Mouse (Mus musculus): ENCODE data around the gene Clcn2. TPM values are rescaled to one million over a fixed set of nuclear protein-coding genes. Genes with fewer than 3 reads are reported as not detected.

The Clcn2 gene
- 15.9 and 20.8 TPM in 2 replicates for polyA plus RNA-seq (2015; fragmentation: Nextera tagmentation; extraction: Ambion mirVana)

DNA sequence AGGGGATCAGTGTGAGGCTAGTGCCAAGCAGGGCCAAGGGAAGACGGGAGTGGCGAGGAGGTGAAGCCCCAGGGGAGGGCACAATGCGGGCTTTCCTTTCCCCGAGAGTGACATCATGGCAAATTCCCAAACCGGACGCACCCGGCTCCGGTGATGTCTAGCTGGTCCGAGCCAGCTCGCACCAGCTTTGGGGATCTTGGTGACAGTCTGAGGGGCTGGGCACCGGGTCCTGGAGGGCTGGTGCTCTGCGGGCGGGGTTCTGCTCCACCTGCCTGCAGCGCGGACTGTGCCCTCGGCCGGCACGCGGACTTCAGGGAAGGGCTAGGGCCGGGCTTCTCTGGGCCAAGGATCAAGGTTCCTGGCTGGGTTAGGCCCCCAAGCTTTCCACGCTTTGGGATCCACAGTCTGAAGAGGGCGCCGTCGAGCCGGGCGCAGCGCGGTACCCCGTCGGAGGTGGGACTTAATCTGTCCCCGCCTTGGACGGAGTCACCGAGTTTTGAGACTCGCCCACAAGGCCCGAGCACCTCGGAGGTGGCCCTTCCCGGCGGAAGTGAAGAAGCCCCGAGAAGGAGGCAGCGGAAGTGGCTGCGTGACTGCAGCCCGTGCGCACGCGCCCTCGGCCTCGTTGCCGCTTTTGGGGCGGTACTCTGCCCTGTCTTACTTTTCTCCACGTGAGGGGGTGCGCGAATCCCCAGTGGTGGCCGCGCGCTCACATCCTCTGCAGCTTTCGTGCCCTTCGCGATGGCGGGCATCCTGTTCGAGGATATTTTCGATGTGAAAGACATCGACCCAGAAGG, at the start of gene Clcn2, which contains the start of gene Polr2h:
TSS of gene Clcn2 (minus strand) at position 566 of the 797 bp plus-strand sequence.
TSS of gene Polr2h (plus strand) at position 485 of the 797 bp plus-strand sequence.
- under 1% methylated on average over 62 of the region's 62 CpGs for WGBS
- Histone ChIP-seq H3K27ac (ENCODE audit: low read length) (peak within 1 kb of the TSS; percentile 87), H3K4me3 (replicated peaks; ENCODE audit: low read length) (peak within 1 kb of the TSS; percentile 53), H3K9me3 (ENCODE audit: control insufficient read depth, low read length) (no peaks in the 10 kb centered on the region), H3K4me1 (replicated peaks; ENCODE audit: control insufficient read depth, insufficient read depth, low read length) (peaks cover 36% of the 10 kb centered on the region), H3K9ac (replicated peaks; ENCODE audit: low read depth, low read length) (peak within 1 kb of the TSS; percentile 71), H3K36me3 (ENCODE audit: control insufficient read depth, insufficient read depth) (0 out of 2 replicates have a peak, but pooled peaks cover 4% of the 10 kb centered on the region), H3K4me2 (ENCODE audit: low read length) (peak within 1 kb of the TSS; percentile 92), H3K27me3 (replicated peaks; ENCODE audit: control insufficient read depth, insufficient read depth, low read length) (no peaks in the 10 kb centered on the region)
- ATAC-seq: peak; percentile 87

DNA sequence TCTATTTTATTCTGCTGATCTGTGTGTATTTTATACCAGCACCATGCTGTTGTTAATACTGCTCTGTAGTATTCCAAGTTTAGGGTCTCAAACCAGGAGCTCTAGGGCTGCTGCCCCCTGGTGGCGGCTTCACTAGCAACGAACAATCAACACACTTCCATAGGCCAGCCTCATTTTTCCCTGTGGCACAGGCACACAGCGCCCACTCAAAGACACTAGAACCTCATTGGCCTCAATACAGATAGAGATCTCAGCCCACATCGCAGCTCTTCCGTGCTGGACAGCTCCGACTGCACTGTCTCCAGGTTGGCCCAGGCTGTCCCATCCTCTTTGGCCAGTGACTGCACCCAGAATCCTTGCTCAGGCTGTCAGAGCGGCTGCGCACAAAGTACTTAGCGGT, 47.7 kb upstream of the Clcn2 start:
- Histone ChIP-seq H3K9ac (replicated peaks; ENCODE audit: low read depth, low read length) (no peak overlapping the region), H3K36me3 (ENCODE audit: control insufficient read depth, insufficient read depth) (no peaks in the 10 kb centered on the region), H3K9me3 (ENCODE audit: control insufficient read depth, low read length) (no peaks in the 10 kb centered on the region), H3K4me2 (ENCODE audit: low read length) (no peak overlapping the region), H3K4me1 (replicated peaks; ENCODE audit: control insufficient read depth, insufficient read depth, low read length) (no peaks in the 10 kb centered on the region), H3K27ac (ENCODE audit: low read length) (no peak overlapping the region), H3K4me3 (replicated peaks; ENCODE audit: low read length) (no peak overlapping the region), H3K27me3 (replicated peaks; ENCODE audit: control insufficient read depth, insufficient read depth, low read length) (no peaks in the 10 kb centered on the region)
- no peak for ATAC-seq
- WGBS: 46% methylated on average over 9 of the region's 9 CpGs

DNA sequence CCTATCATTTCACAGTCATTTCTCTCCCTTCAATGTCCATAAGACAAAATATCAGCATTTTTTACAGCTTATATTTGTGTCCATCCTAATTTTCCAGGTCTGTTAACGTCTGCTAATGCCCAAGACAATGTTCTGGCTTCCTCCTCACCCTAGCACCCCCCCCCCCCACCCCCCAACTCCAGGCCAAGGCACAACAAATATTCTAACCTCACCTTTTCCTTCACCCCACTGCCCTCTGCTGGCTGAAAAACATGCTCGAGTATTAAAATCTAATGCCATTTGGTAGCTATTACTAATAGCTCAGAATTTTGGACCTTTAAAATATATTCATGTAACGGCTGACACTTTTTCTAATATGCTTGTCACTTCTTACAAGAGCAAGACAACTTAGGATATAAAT, 44.1 kb upstream of the Clcn2 start:
- no peak for ATAC-seq
- no peaks in the 10 kb centered on the region for H3K36me3 ChIP-seq (ENCODE audit: control insufficient read depth, insufficient read depth)
- H3K4me3 ChIP-seq (replicated peaks; ENCODE audit: low read length): no peak overlapping the region
- no peaks in the 10 kb centered on the region for H3K27me3 ChIP-seq (replicated peaks; ENCODE audit: control insufficient read depth, insufficient read depth, low read length)
- no peaks in the 10 kb centered on the region for H3K9me3 ChIP-seq (ENCODE audit: control insufficient read depth, low read length)
- no peak overlapping the region for H3K27ac ChIP-seq (ENCODE audit: low read length)
- H3K9ac ChIP-seq (replicated peaks; ENCODE audit: low read depth, low read length): no peak overlapping the region
- 8% methylated on average over 3 of the region's 3 CpGs for WGBS
- no peak overlapping the region for H3K4me2 ChIP-seq (ENCODE audit: low read length)
- no peaks in the 10 kb centered on the region for H3K4me1 ChIP-seq (replicated peaks; ENCODE audit: control insufficient read depth, insufficient read depth, low read length)

DNA sequence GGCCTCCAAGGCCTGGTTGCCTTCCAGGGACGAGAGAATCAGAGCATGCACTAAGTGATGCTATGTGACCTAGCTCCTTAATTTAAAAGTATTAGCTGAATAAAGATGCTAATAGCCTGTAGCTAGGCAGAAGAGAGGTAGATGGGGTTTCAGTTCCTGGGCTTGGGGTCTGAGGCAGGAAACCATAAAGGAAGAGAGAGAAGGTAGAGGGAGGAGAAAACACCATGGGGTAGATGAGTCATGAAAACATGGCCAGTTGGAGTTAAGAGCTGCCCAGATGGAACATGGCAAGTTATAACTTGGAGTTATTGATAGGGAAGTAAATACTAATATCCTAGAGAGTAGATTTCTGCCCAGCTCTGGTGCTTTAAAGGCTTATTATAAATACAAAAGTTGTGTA, 39.8 kb upstream of the Clcn2 start:
- WGBS: 70% methylated on average over 1 of the region's 1 CpGs
- no peak overlapping the region for H3K4me3 ChIP-seq (replicated peaks; ENCODE audit: low read length)

DNA sequence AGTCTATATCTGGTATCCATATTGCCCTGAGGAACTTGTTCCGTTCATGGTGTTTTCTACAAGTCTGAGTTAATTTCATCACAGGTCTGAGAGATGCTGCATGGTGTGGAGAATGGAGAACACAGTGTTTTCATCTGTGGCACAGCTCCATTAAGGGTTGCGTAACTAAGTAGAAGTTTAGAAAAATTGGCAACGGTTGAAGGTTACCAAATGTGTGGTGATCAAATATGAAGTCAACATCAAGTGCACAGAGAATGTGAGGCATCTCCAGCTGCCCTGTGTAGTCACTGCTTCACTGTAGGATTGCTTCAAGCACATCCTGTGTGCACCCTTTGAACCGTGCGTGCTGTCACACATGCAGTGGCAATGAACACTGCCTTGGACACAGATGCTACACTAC, 38.5 kb upstream of the Clcn2 start:
- Histone ChIP-seq H3K4me2 (ENCODE audit: low read length) (no peak overlapping the region), H3K9ac (replicated peaks; ENCODE audit: low read depth, low read length) (no peak overlapping the region), H3K4me1 (replicated peaks; ENCODE audit: control insufficient read depth, insufficient read depth, low read length) (no peaks in the 10 kb centered on the region), H3K27me3 (replicated peaks; ENCODE audit: control insufficient read depth, insufficient read depth, low read length) (no peaks in the 10 kb centered on the region), H3K36me3 (ENCODE audit: control insufficient read depth, insufficient read depth) (no peaks in the 10 kb centered on the region), H3K27ac (ENCODE audit: low read length) (no peak overlapping the region), H3K4me3 (replicated peaks; ENCODE audit: low read length) (no peak overlapping the region), H3K9me3 (ENCODE audit: control insufficient read depth, low read length) (no peaks in the 10 kb centered on the region)
- 91% methylated on average over 5 of the region's 5 CpGs for WGBS
- no peak for ATAC-seq

More for the DNA sequence above, 39.8 kb upstream of the Clcn2 start:
- Histone ChIP-seq H3K4me2 (ENCODE audit: low read length) (no peak overlapping the region), H3K27me3 (replicated peaks; ENCODE audit: control insufficient read depth, insufficient read depth, low read length) (no peaks in the 10 kb centered on the region), H3K27ac (ENCODE audit: low read length) (no peak overlapping the region), H3K4me1 (replicated peaks; ENCODE audit: control insufficient read depth, insufficient read depth, low read length) (no peaks in the 10 kb centered on the region), H3K36me3 (ENCODE audit: control insufficient read depth, insufficient read depth) (no peaks in the 10 kb centered on the region), H3K9me3 (ENCODE audit: control insufficient read depth, low read length) (no peaks in the 10 kb centered on the region), H3K9ac (replicated peaks; ENCODE audit: low read depth, low read length) (no peak overlapping the region)
- ATAC-seq: no peak

DNA sequence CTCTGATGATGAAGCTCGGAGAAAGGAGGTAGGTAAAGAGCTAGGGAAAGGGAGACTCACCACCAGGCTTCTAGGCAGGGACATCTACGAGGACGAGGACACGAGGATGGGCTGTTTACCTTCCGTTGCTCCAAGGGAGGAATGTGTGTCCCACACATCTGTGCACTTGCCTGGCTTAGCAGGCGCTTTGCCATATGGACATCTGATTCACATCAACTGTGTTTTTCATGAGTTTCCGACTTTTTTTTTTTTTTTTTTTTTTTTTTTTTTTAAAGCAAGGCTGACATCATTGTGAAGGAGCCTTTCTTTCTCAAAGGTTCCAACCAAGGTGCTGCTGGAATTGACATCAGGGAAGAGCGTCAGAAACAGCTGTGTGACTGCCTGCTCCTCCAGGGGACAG, 33.0 kb upstream of the Clcn2 start:
- no peak overlapping the region for H3K27ac ChIP-seq (ENCODE audit: low read length)
- 52% methylated on average over 8 of the region's 8 CpGs for WGBS
- no peak overlapping the region for H3K4me2 ChIP-seq (ENCODE audit: low read length)
- H3K9me3 ChIP-seq (ENCODE audit: control insufficient read depth, low read length): no peaks in the 10 kb centered on the region
- no peak for ATAC-seq
- H3K4me1 ChIP-seq (replicated peaks; ENCODE audit: control insufficient read depth, insufficient read depth, low read length): peaks cover 9% of the 10 kb centered on the region
- no peaks in the 10 kb centered on the region for H3K27me3 ChIP-seq (replicated peaks; ENCODE audit: control insufficient read depth, insufficient read depth, low read length)
- no peaks in the 10 kb centered on the region for H3K36me3 ChIP-seq (ENCODE audit: control insufficient read depth, insufficient read depth)
- no peak overlapping the region for H3K9ac ChIP-seq (replicated peaks; ENCODE audit: low read depth, low read length)
- H3K4me3 ChIP-seq (replicated peaks; ENCODE audit: low read length): no peak overlapping the region

DNA sequence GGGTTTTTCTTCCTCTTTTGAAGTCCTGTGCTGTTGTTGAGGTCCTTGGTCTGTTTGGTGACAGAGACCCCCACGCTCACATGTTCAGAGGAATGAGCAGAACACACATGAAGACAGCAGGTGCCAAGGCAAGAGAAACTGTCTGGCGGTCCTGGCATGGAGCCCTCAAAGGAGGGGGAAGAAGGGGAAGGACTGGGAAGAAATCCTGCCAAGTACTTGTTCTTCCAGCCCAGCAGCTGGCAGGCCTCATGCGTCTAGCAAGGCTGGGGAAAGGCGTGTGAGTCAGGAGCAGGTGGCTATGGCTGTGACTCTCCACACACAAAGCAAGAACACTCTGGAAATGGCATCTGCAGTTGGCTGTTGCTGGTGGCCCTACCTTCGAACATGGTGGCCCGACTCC, 29.1 kb upstream of the Clcn2 start:
- H3K9me3 ChIP-seq (ENCODE audit: control insufficient read depth, low read length): no peaks in the 10 kb centered on the region
- H3K9ac ChIP-seq (replicated peaks; ENCODE audit: low read depth, low read length): no peak overlapping the region
- H3K4me2 ChIP-seq (ENCODE audit: low read length): no peak overlapping the region
- H3K4me3 ChIP-seq (replicated peaks; ENCODE audit: low read length): no peak overlapping the region
- peak overlapping the region; percentile 18; the same call in 1 of the 2 replicates for H3K27ac ChIP-seq (ENCODE audit: low read length)
- WGBS: 35% methylated on average over 6 of the region's 6 CpGs
- H3K4me1 ChIP-seq (replicated peaks; ENCODE audit: control insufficient read depth, insufficient read depth, low read length): peaks cover 9% of the 10 kb centered on the region
- no peaks in the 10 kb centered on the region for H3K36me3 ChIP-seq (ENCODE audit: control insufficient read depth, insufficient read depth)
- peak; percentile 92 for ATAC-seq
- no peaks in the 10 kb centered on the region for H3K27me3 ChIP-seq (replicated peaks; ENCODE audit: control insufficient read depth, insufficient read depth, low read length)

DNA sequence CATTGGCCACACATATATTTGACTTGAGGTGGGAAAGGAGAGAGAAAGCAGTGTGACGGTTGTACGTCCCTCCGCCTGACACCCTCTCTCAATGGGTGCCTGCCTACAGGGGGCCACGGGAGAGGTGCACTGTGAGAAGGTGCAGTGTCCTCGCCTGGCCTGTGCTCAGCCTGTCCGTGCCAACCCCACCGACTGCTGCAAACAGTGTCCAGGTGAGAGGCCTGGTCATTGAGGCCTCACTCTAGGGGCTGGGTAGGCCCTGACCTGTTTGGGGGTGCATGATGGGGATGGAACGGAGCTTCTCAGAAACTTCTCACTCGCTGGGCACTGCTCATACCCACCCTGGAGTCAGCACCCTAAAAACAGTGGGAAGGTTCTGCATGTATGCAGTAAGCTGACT, 22.3 kb upstream of the Clcn2 start:
- Histone ChIP-seq H3K4me2 (ENCODE audit: low read length) (no peak overlapping the region), H3K9me3 (ENCODE audit: control insufficient read depth, low read length) (no peaks in the 10 kb centered on the region), H3K27ac (ENCODE audit: low read length) (no peak overlapping the region), H3K27me3 (replicated peaks; ENCODE audit: control insufficient read depth, insufficient read depth, low read length) (peaks cover 7% of the 10 kb centered on the region), H3K4me3 (replicated peaks; ENCODE audit: low read length) (no peak overlapping the region), H3K4me1 (replicated peaks; ENCODE audit: control insufficient read depth, insufficient read depth, low read length) (no peaks in the 10 kb centered on the region), H3K9ac (replicated peaks; ENCODE audit: low read depth, low read length) (no peak overlapping the region), H3K36me3 (ENCODE audit: control insufficient read depth, insufficient read depth) (no peaks in the 10 kb centered on the region)
- ATAC-seq: no peak
- WGBS: 90% methylated on average over 9 of the region's 9 CpGs

DNA sequence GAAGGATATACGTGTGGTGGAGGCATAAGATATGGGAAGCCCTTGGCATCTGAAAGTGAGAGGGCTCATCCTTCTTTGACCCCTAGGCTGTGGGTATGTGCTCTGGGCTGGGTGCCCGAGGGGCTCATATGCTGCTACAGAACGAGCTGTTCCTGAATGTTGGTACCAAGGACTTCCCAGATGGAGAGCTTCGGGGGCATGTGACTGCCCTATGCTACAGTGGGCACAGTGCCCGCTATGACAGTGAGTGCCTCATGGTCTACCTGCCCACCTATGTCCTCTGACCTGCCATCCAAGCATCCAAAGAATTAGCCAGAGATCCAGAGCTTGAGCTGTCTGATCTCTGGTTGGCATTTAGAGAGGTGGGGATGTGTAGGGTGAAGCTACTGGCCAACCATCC, 19.3 kb upstream of the Clcn2 start:
- ATAC-seq: no peak
- no peak overlapping the region for H3K27ac ChIP-seq (ENCODE audit: low read length)
- 86% methylated on average over 5 of the region's 5 CpGs for WGBS
- no peak overlapping the region for H3K9ac ChIP-seq (replicated peaks; ENCODE audit: low read depth, low read length)
- no peaks in the 10 kb centered on the region for H3K9me3 ChIP-seq (ENCODE audit: control insufficient read depth, low read length)
- H3K36me3 ChIP-seq (ENCODE audit: control insufficient read depth, insufficient read depth): no peaks in the 10 kb centered on the region
- H3K4me2 ChIP-seq (ENCODE audit: low read length): no peak overlapping the region
- peaks cover 17% of the 10 kb centered on the region for H3K27me3 ChIP-seq (replicated peaks; ENCODE audit: control insufficient read depth, insufficient read depth, low read length)
- H3K4me3 ChIP-seq (replicated peaks; ENCODE audit: low read length): no peak overlapping the region
- H3K4me1 ChIP-seq (replicated peaks; ENCODE audit: control insufficient read depth, insufficient read depth, low read length): peaks cover 15% of the 10 kb centered on the region
